Mouse (Mus musculus) cerebellum, adult 2 months (tissue): Measurements from ENCODE around the gene Smim20.

Experiments
- CTCF ChIP-seq: fragments of 200-500 bp; IDR thresholded peaks from 2 replicates; pipeline ENCODE4 v1.5.1; 2011; ENCODE audit warnings: low read depth, mild to moderate bottlenecking, control low read depth, low read length, moderate library complexity, borderline replicate concordance; ENCODE audit not compliant: insufficient read depth
- POLR2A ChIP-seq: fragments of 200-500 bp; IDR thresholded peaks from 2 replicates; pipeline ENCODE4 v1.6.1; 2011; ENCODE audit warnings: low read length, control low read depth, borderline replicate concordance; ENCODE audit not compliant: insufficient read depth

DNA sequence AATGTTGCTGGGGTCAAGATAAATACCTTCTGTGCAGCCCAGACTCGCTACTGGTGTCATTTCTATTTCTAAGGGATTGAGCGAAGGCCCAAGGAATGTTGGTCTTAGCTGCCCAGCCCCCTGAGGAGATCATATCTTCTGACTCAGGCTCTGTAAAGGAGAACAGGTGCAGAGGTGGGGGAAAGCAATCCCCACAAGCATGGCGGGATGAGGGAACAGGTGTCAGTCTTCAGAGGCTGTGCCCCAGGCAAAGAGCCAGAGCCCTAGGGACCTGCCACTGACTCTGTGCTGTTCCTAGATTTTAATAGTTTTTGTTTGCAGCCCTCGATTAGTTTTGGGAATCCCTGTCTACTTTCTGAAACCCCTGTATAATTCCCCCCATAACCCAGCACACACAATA, 702 bp upstream of the Smim20 start:
- no peak for TF ChIP-seq CTCF
- no peak for TF ChIP-seq POLR2A
